Mouse (Mus musculus): ENCODE results near the gene Orc2.

DNA sequence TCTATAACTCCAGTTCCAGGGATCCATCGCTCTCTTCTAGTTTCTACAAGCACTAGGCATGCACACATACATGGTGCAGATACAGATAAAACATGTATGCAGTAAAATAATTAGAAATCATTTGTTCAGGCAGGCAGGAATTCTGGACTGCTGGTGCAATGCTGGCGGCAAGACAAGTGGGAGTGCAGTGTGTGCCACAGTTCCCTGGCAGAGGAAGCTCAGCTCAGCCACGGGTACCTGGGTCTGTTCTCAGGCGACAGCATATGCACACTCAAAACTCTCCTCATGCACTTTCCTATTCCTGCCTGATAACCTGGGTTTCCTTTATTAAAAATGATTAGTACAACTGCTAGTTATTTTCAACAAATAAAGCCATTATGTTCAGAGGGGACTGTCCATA, 39.9 kb downstream of the Orc2 start:
- TF ChIP-seq CTCF (IDR thresholded peaks at IDR 0.05; ENCODE audit: low read depth, low read length): no peak
- TF ChIP-seq POLR2A (IDR thresholded peaks at IDR 0.05; ENCODE audit: insufficient read depth, low read length): no peak

All from ES-Bruce4 (cell line).